Mouse (Mus musculus) hindbrain, embryonic 14.5 days (tissue): ENCODE measurements around the gene Ttc17. TPM values are rescaled to one million over a fixed set of nuclear protein-coding genes. Genes with fewer than 3 reads are reported as not detected.

Experiments
- ATAC-seq: fragments of 200-750 bp; cut with Nextera tagmentation; 2 replicates; pipeline ENCODE4 v1.8.0; 2017; ENCODE audit warnings: moderate number of reproducible peaks, mild to moderate bottlenecking, moderate TSS enrichment, moderate library complexity; ENCODE audit not compliant: low FRiP score
- DNase-seq: peaks from one replicate; pipeline ENCODE4 v3.0.0-alpha.2; 2015; ENCODE audit warnings: low spot score
- H3K27ac ChIP-seq: fragments of 300-500 bp; sonication (generic); 2 replicates; pipeline ENCODE4 v1.5.1; 2014; ENCODE audit warnings: mild to moderate bottlenecking, moderate library complexity
- H3K27me3 ChIP-seq: fragments of 300-500 bp; sonication (generic); 2 replicates; pipeline ENCODE4 v1.6.1; 2014; ENCODE audit warnings: mild to moderate bottlenecking, low read length, mixed read lengths; ENCODE audit not compliant: control insufficient read depth, insufficient read depth
- H3K36me3 ChIP-seq: fragments of 300-500 bp; sonication (generic); replicated peaks from 2 replicates; pipeline ENCODE4 v1.6.1; 2014; ENCODE audit not compliant: control insufficient read depth, insufficient read depth
- H3K4me1 ChIP-seq: fragments of 300-500 bp; sonication (generic); replicated peaks from 2 replicates; pipeline ENCODE4 v1.6.1; 2014; ENCODE audit warnings: antibody characterized with exemption, low read length, mixed read lengths; ENCODE audit not compliant: control insufficient read depth, insufficient read depth
- H3K4me2 ChIP-seq: fragments of 300-500 bp; sonication (generic); replicated peaks from 2 replicates; pipeline ENCODE4 v1.6.1; 2014; ENCODE audit warnings: mild to moderate bottlenecking, moderate library complexity
- H3K4me3 ChIP-seq: fragments of 300-500 bp; sonication (generic); replicated peaks from 2 replicates; pipeline ENCODE4 v1.5.1; 2014; ENCODE audit warnings: mild to moderate bottlenecking, low read length
- H3K9ac ChIP-seq: fragments of 300-500 bp; sonication (generic); 2 replicates; pipeline ENCODE4 v1.6.1; 2014
- H3K9me3 ChIP-seq: fragments of 300-500 bp; sonication (generic); 2 replicates; pipeline ENCODE4 v1.6.1; 2016; ENCODE audit warnings: low read length; ENCODE audit not compliant: control insufficient read depth
- WGBS: fragments of 180-500 bp; shearing (Covaris S2); extraction: QIAGEN DNeasy Blood & Tissue Kit; methylation state at CpG from one replicate; pipeline ENCODE4 v1.1.7; 2014; 5-methylcytosine and 5-hydroxymethylcytosine counted together
- polyA plus RNA-seq: library from polyadenylated mRNA; unstranded; fragments of >200 nt; fragmentation: Nextera tagmentation; extraction: Ambion mirVana; gene quantifications from 2 replicates; pipeline ENCODE4 v1.2.1, GENCODE M21; 2014

Ttc17 gene
- polyA plus RNA-seq, 1 experiment from 2014 or later: 25.1 TPM

GRCm38 (mm10) chr2:94288086-94288485 lies 118.4 kb downstream of the Ttc17 start:
- Histone ChIP-seq H3K36me3 (no peaks in the 10 kb centered on the region), H3K27me3 (no peaks in the 10 kb centered on the region), H3K27ac (no peak overlapping the region), H3K4me1 (peaks cover 20% of the 10 kb centered on the region), H3K4me3 (no peak overlapping the region), H3K4me2 (no peak overlapping the region), H3K9me3 (no peaks in the 10 kb centered on the region), H3K9ac (no peak overlapping the region)
- no peak for DNase-seq
- ATAC-seq: no peak
- 34% methylated on average over 5 of the region's 5 CpGs for WGBS

DNA sequence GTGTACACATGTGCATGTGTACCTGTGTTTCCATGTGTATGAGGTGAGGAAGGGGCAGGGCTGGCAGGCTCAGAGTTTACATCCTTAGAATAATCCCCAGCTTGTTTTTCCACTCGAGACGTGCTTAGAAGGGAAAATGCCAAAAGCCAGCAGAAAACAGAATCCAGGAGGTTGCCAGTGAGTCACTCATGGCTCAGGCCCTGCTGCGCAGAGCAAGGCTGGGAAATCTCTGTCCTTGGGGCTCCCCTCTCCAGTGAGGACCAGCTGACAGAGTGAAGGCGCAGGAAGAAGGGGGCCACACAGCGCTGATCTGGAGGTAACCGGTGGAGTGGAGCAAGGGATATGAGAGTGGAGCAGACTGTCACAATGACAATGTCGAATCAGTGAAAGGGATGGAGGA lies 119.1 kb downstream of the Ttc17 start:
- Histone ChIP-seq H3K9me3 (no peaks in the 10 kb centered on the region), H3K27ac (no peak overlapping the region), H3K4me3 (no peak overlapping the region), H3K4me1 (peaks cover 20% of the 10 kb centered on the region), H3K4me2 (no peak overlapping the region), H3K9ac (no peak overlapping the region), H3K27me3 (no peaks in the 10 kb centered on the region), H3K36me3 (no peaks in the 10 kb centered on the region)
- 56% methylated on average over 7 of the region's 7 CpGs for WGBS
- DNase-seq (no peak), ATAC-seq (no peak)

- H3K9me3 ChIP-seq: no peaks in the 10 kb centered on the region
- no peak overlapping the region for H3K4me2 ChIP-seq
- WGBS: 86% methylated on average over 6 of the region's 6 CpGs
- no peaks in the 10 kb centered on the region for H3K27me3 ChIP-seq
- H3K27ac ChIP-seq: no peak overlapping the region
- ATAC-seq (no peak), DNase-seq (no peak)
- H3K4me3 ChIP-seq: no peak overlapping the region
- H3K4me1 ChIP-seq: peaks cover 1% of the 10 kb centered on the region; the same call in 1 of the 2 replicates
- H3K9ac ChIP-seq: no peak overlapping the region
- no peaks in the 10 kb centered on the region for H3K36me3 ChIP-seq
These were observed 123.0 kb downstream of the Ttc17 start for GRCm38 (mm10) chr2:94283526-94283925.

GRCm38 (mm10) chr2:94279596-94279995 lies 126.9 kb downstream of the Ttc17 start:
- ATAC-seq (no peak), DNase-seq (no peak)
- Histone ChIP-seq H3K9ac (no peak overlapping the region), H3K4me1 (no peaks in the 10 kb centered on the region), H3K27ac (no peak overlapping the region), H3K4me3 (no peak overlapping the region), H3K9me3 (no peaks in the 10 kb centered on the region), H3K27me3 (peaks cover 4% of the 10 kb centered on the region; the same call in 1 of the 2 replicates), H3K36me3 (no peaks in the 10 kb centered on the region), H3K4me2 (no peak overlapping the region)
- 86% methylated on average over 5 of the region's 5 CpGs for WGBS

GRCm38 (mm10) chr2:94276103-94276502 lies 130.4 kb downstream of the Ttc17 start:
- Histone ChIP-seq H3K9me3 (no peaks in the 10 kb centered on the region), H3K9ac (no peak overlapping the region), H3K27me3 (peaks cover 4% of the 10 kb centered on the region; the same call in 1 of the 2 replicates), H3K4me2 (no peak overlapping the region), H3K27ac (no peak overlapping the region), H3K36me3 (no peaks in the 10 kb centered on the region), H3K4me1 (peaks cover 6% of the 10 kb centered on the region), H3K4me3 (no peak overlapping the region)
- 73% methylated on average over 4 of the region's 4 CpGs for WGBS
- DNase-seq: no peak
- no peak for ATAC-seq

DNA sequence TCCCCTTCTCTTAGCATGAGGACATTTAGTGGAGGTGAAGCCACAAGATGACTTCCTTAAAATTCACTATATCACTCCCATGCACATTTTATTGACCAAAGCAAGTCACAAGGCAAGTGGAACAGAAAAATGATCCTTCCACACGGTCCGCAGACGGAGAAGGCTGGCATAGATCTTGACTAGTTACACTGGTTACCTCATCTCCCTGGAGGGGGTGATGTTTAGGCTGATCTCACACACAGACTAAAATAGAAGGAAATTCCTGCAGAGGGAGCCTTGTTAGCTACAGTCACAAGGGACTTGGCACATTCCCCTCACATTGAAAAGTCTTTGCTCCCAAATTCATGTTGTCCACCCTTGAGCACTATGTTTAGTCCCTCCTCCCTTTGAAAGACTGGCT lies 130.8 kb downstream of the Ttc17 start:
- Histone ChIP-seq H3K27me3 (peaks cover 4% of the 10 kb centered on the region; the same call in 1 of the 2 replicates), H3K9ac (no peak overlapping the region), H3K4me3 (no peak overlapping the region), H3K9me3 (no peaks in the 10 kb centered on the region), H3K36me3 (no peaks in the 10 kb centered on the region), H3K4me2 (no peak overlapping the region), H3K4me1 (peaks cover 6% of the 10 kb centered on the region), H3K27ac (no peak overlapping the region)
- no peak for DNase-seq
- ATAC-seq: no peak
- WGBS: 90% methylated on average over 3 of the region's 3 CpGs

DNA sequence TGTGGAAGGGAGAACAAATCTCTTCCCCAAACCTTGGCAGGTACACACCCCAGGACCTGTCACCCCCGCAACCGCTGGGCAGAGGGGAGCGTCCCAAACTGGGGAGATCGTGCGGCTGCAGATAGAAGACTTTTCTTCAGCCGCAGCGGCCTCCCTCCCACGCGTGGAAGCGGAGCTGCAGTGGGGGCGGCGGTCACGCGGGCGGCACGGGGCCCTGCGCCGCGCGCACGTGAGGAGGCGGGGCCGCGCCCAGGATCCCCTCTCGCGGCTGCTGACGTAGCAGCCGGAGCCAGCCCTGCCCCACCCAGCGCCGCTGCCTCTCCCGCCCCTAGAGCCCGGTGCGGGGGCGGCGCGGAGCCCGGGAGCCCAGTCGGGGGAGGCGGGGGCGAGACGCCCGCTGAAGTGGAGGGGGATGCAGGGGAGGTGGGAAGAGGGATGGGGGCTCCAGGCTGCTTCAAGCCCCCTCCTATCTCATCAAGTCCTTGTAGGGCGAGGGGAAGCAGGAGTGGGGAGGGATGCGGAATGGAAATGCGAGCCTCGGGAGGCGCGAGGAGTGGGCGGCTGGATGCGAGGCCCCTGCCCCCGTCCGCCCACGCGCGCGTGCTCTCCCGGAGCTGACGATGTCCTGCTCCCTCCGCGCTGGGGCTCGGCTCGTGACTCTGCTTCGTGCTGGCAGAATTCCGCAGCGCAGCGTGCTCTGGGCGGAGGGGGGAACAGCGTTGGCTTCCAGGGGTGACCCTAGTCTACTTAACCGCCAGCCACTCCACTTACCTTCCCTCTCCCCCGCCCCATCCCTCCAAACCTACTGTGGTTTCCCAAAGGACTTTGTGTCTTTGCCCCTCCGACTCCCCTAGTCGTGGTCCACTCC lies 133.1 kb downstream of the Ttc17 start:
- peak overlapping the region; percentile 95 for H3K4me2 ChIP-seq
- peak; percentile 80 for DNase-seq
- H3K4me1 ChIP-seq: peaks cover 6% of the 10 kb centered on the region
- peak overlapping the region; percentile 75 for H3K9ac ChIP-seq
- ATAC-seq: peak; percentile 90
- H3K27ac ChIP-seq: peak overlapping the region; percentile 77
- H3K9me3 ChIP-seq: no peaks in the 10 kb centered on the region
- WGBS: under 1% methylated on average over 69 of the region's 72 CpGs
- peak overlapping the region; percentile 54 for H3K4me3 ChIP-seq
- H3K27me3 ChIP-seq: peaks cover 4% of the 10 kb centered on the region; the same call in 1 of the 2 replicates
- H3K36me3 ChIP-seq: no peaks in the 10 kb centered on the region

DNA sequence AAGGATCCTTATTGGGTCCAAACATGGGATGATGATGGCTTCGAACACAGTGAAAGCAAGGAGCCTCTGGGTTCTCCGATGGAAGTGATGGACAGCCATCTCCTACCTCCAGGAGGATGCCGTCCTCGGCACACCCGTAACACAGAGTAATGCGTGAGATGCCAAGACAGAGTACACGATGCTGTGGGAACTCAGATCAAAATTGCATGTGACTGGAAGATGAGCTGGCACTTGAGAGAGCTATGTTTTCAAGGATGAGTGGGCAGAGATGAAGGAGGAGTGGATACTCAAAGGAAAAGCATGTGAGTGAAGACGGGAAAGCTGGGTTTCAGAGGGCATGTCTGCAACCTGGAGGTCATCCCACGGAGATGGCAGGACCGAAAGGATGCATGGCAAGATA lies 135.3 kb downstream of the Ttc17 start:
- no peaks in the 10 kb centered on the region for H3K9me3 ChIP-seq
- no peak for DNase-seq
- no peak overlapping the region for H3K4me2 ChIP-seq
- no peak overlapping the region for H3K4me3 ChIP-seq
- no peak for ATAC-seq
- peaks cover 22% of the 10 kb centered on the region for H3K4me1 ChIP-seq
- 95% methylated on average over 10 of the region's 10 CpGs for WGBS
- H3K27ac ChIP-seq: no peak overlapping the region
- H3K36me3 ChIP-seq: no peaks in the 10 kb centered on the region
- peaks cover 4% of the 10 kb centered on the region; the same call in 1 of the 2 replicates for H3K27me3 ChIP-seq
- H3K9ac ChIP-seq: no peak overlapping the region

- Histone ChIP-seq H3K9ac (no peak overlapping the region), H3K4me3 (no peak overlapping the region), H3K27me3 (no peaks in the 10 kb centered on the region), H3K27ac (no peak overlapping the region), H3K4me2 (no peak overlapping the region), H3K9me3 (no peaks in the 10 kb centered on the region), H3K36me3 (no peaks in the 10 kb centered on the region), H3K4me1 (peaks cover 31% of the 10 kb centered on the region)
- 85% methylated on average over 8 of the region's 8 CpGs for WGBS
- DNase-seq (no peak), ATAC-seq (no peak)
These were observed 137.7 kb downstream of the Ttc17 start for GRCm38 (mm10) chr2:94268835-94269234.
